Mouse (Mus musculus) kidney, postnatal 10 days (tissue): ENCODE data around the gene Tlr9.

ENCODE experiments used
- DNase-seq: peaks from one replicate; pipeline ENCODE4 v3.0.0; 2021; ENCODE audit warnings: mixed read lengths

Tlr9 gene

GRCm38 (mm10) chr9:106222261-106222851 lies at the start of gene Tlr9:
Gene Tlr9, plus strand, starts transcription at chr9:106222598.
- DNase-seq = no peak

GRCm38 (mm10) chr9:106173363-106173762 lies 49.0 kb upstream of the Tlr9 start:
- DNase-seq = no peak

GRCm38 (mm10) chr9:106175552-106176200 lies 46.7 kb upstream of the Tlr9 start:
- DNase-seq = no peak

DNA sequence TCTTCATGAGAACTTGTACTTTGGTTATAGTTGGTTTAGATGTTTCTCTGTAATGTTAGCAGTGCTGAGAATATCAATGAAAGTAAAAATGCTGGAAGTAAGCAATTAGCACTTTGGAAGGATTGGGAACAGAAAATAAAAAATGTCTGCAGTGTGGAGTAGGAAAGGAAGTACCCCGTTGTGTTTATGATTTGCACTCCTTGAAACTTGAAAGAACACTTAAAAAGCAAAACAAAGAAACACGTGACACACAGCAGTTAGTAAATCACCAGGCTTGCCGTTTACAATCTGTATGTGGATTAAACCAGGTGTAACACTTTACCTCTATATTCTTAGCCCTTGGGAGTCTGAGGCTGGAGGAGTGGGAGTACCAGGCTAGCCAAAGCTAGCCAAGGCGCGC lies 45.6 kb upstream of the Tlr9 start:
- DNase-seq = no peak

- DNase-seq = no peak
Measured at GRCm38 (mm10) chr9:106177799-106178198, 44.6 kb upstream of the Tlr9 start.

- DNase-seq = no peak
Measured at GRCm38 (mm10) chr9:106179454-106179853, 42.9 kb upstream of the Tlr9 start.

- no peak for DNase-seq
Measured at GRCm38 (mm10) chr9:106179964-106180363, 42.4 kb upstream of the Tlr9 start.

DNA sequence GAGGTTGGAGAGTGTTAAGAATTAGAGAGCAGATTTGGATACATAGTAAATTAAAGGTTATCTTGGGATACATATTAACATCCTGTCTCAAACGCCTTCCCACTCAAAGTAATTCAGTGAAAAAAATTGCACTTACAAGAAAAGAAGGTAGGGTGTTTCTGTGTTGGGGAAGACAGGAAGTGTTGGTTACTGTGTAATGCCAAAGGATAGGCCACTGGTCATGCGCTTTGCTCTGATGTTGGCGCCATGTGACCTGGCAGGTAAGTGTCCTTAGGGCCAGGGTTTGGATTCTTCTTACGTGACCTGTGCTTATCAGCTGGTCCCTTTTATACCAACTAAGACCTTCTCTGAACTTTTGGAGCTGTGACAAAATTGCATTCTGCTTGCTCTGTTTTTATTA lies 40.3 kb upstream of the Tlr9 start:
- DNase-seq = no peak

DNA sequence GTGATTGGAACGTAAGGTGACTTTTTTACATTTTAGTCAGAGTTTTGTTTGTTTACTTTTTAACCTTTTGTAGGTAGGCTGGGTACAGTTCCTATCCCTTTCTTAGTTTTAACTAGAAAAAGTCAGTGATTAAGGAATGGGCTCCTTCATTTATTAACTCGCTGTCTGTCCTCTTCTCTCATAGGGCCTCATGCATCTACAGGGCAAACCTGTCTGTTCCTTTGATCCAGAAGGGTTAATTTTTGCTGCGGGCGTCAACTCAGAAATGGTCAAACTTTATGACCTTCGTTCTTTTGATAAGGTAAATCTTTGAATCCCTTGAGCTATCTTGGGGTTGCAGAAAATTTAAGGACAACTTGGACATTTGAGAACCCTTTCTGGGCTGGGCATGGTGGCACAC lies 38.4 kb upstream of the Tlr9 start:
- no peak for DNase-seq

DNA sequence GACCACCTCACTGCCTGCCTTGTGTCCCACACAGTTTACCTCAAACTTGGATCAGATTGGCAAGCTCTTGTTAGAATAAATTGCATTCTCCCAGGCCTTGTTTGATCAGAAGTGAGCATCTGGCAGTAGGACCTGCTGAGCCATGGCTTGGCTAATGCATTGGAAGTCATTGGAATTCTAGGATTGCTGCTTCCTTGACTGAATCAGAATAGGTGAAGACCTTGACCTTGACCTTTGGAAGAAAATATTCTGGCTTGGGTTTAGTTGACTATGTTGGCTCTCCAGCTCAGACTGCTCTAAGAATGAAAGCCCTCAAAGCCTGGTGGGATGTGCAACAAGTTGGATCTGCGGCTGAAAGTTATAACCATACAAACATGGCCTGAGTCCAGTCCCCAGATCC lies 31.0 kb upstream of the Tlr9 start:
- no peak for DNase-seq

GRCm38 (mm10) chr9:106192024-106192423 lies 30.4 kb upstream of the Tlr9 start:
- DNase-seq = no peak

DNA sequence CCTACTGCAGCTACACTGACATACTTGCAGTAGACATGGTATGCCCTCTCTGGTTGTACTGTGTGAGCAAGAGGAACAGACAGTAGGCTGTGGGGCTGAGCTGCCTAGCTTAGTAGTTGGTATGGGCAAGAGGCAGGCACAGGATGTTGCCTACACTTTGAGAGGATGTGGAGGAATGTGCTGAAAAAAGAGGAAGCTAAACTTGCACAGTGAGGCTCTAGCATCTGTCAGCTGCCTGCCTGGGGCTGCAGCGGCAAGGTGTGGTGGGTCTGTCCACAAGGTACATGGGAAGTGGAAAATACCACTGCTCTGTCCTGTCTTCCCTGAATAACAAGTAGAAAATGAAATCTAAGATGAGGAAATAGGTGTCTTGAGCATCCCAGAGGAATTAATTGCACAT lies 29.4 kb upstream of the Tlr9 start:
- DNase-seq = no peak

GRCm38 (mm10) chr9:106193930-106194807 lies 28.2 kb upstream of the Tlr9 start:
- DNase-seq = no peak

DNA sequence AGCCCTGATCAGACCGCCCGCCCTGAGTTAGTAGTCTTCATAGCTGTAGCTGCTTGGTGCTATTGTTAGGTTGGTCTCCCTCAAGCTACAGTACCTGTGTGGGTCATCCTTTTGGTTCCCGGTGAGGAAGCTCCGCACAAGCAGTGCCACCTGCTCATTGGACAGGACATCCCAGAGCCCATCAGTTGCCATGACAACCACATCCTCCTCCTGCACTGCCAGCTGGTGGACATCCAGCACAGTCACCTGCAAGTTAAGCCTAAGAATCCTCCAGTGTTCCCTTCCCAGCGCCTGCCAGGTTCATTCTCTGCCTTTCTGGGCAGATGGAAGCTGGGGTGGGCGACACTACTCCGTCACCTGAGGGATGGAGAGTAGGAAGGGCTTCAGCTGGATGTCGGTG lies 26.7 kb upstream of the Tlr9 start:
- no peak for DNase-seq

DNA sequence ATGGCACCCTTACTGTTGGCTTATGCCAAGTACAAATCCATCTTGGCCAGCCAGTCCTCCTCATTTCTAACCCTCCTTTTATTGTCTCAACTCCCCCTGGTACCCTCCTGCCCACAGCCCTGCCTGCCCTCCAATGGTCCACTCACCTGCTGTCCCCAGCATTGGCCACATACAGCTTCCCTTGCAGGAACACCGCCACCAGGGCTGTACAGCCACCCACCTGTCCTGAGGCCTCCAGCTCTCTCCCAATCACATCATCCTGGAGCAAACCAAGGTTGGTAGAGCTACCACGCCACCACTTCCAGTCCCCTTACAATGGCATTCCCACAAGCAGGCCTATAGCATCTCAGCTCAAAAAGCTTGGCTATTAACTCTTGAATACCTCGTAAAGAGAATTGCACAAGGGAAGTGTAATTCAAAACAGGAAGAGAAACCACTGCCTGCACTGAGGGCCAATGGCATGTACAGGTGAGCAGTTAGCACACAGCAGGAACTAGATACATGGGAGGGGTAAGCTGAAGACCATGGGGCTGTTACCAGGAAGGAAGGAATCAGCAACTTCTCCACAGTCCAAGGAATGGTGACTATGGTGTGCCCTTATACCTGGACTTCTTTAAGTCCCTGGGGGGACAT lies 25.2 kb upstream of the Tlr9 start:
- no peak for DNase-seq

DNA sequence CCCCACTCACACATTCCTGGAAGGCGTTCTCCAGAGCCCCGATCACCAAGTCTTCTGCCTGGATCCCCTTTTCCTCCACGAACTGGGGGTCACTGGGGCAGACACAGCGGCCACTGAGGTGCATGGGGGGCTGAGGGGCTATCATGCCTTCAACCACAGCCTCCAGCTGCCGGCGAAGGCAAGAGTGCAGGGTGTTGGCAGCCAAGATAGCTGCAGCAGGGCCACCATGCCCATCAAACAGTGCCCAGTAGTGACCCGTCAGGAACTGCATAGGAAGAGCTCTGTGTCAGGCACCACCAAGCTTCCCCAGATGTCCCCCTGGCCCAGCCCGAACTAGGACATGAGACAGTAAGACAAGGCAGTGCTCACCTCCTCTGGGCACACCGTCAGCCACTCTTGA lies 24.7 kb upstream of the Tlr9 start:
- no peak for DNase-seq

- peak; percentile 91 for DNase-seq
Measured at GRCm38 (mm10) chr9:106198962-106199458, 23.4 kb upstream of the Tlr9 start.

- no peak for DNase-seq
Measured at GRCm38 (mm10) chr9:106199535-106200272, 22.7 kb upstream of the Tlr9 start, which contains the start of gene Ppm1m. Gene Ppm1m, minus strand, starts transcription at chr9:106199746.

GRCm38 (mm10) chr9:106201895-106202294 lies 20.5 kb upstream of the Tlr9 start:
- no peak for DNase-seq

DNA sequence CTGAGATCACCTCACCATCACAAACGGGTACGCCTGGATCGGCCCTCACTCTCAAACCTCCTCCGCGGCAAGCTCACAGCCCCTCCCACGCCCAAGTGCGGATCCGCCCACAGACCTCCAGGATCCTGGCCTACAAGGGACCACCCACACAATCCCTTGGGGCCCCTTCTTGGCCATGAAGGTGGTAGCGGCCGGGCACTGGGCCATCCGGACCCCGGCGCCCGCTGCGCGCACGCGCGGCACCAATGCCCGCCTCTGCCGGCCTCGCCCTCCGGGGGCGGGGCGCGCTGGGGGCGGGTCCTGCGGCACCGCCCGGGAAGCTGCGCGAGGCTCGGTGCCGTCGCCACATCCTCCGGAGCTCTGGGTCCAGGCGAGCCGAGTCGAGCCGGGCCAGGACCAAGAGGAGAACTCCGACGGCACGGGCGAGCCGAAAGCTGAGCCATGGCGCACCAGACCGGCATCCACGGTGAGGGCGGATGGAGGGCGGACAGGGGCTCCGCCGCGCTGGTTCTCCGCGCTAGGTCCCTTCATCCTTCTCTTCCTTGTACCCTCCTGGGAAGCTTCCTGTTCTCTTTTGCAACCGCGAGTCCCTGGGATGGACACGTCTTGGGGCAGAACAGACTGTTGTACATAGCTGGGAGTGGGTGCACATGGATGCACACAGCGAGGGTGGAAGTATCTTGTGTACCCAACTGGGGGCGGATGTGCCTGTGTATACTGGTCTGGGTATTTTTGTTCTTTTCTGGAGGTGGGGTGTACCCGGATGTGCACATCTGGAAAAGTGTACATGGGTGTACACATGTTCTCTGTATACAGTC lies 19.4 kb upstream of the Tlr9 start, which contains the start of gene Twf2:
Gene Twf2, plus strand, starts transcription at position 290 of the 818 bp plus-strand sequence.
- DNase-seq = peak; percentile 94
